In the genomic region with DNA sequence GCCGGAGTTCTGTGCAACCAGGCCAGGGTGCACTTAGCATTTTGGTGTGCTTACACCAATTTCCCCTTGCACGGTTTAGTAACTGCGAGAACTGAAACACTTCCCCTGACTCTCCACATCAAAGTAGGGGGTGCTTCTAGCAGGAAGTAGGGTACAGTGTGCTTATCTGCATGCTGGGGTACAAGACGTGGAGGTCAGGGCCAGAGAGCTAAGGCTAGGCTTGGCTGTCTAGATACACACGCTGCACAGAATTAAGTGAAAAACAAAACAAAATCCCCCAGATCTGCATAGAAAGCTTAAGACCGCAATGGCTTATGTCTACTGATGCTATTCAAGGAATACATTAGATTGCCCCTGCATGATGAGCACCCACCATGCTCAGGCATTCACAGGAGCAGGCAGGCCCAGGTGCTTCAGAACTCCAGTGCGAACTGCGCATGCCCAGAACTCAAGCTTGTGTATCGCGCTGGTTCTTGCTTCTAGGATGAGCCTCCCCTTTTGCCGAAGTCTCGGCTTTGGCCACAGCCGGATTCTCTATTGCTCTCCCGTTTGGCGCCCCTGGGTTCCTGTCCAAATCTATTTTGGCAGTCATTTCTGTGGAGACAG, we compare ENCODE assay signal across 8 mouse cellular contexts.
DNase-seq lines count a peak whose midpoint lies in the region; ATAC-seq lines count a peak whose summit lies in the region.

No protein-coding gene starts in this region.

- no peaks in the 10 kb centered on the region for H3K36me3 ChIP-seq in heart, embryonic 11.5 days (ENCODE audit: control insufficient read depth, insufficient read depth, low read length)

- peaks cover 13% of the 10 kb centered on the region; the same call in 1 of the 2 replicates for H3K4me1 ChIP-seq in heart, embryonic 11.5 days (ENCODE audit: control insufficient read depth, insufficient read depth, low read length)

- no peak overlapping the region for H3K9ac ChIP-seq in heart, embryonic 11.5 days (ENCODE audit: low read depth, low read length)

- ATAC-seq in heart, embryonic 11.5 days (replicated peaks; ENCODE audit: insufficient number of reproducible peaks, low FRiP score, low TSS enrichment) = no peak
- peak; percentile 90 to 94 for ATAC-seq in hematopoietic stem cell, adult 5-6 weeks (replicated peaks in 1 of 2; ENCODE audit: insufficient read depth in 1 of 2, low FRiP score in 2 of 2, low TSS enrichment in 1 of 2, low read depth in 1 of 2, poor library complexity in 2 of 2, severe bottlenecking in 2 of 2)

- 80% methylated on average over 15 of the region's 15 CpGs for WGBS in heart, embryonic 11.5 days (ENCODE audit: insufficient replicate concordance)

- H3K27ac ChIP-seq in heart, embryonic 11.5 days (ENCODE audit: low read depth, low read length) = no peak overlapping the region

- no peak overlapping the region for H3K4me3 ChIP-seq in heart, embryonic 11.5 days (ENCODE audit: low read depth, low read length)

- no peaks in the 10 kb centered on the region for H3K27me3 ChIP-seq in heart, embryonic 11.5 days (ENCODE audit: control insufficient read depth, insufficient read depth, low read length)

- peak; percentile 70 to 77 for DNase-seq in heart, adult 18-20 months
- peak; percentile 37 for DNase-seq in ZHBTc4 (ENCODE audit: low read depth, low spot score)
- peak; percentile 67 to 77 for DNase-seq in thymus, adult 18-20 months
- no peak for DNase-seq in cerebellum, postnatal 4 days (ENCODE audit: low spot score in 2 of 2)
- no peak for DNase-seq in kidney, postnatal 10 days
- no peak for DNase-seq in c-Kit-positive CD71-positive TER-119-positive erythroid progenitor cells, embryonic 14.5 days (ENCODE audit: low spot score)

- no peak overlapping the region for H3K4me2 ChIP-seq in heart, embryonic 11.5 days

- H3K9me3 ChIP-seq in heart, embryonic 11.5 days (replicated peaks; ENCODE audit: control insufficient read depth, low read length) = no peaks in the 10 kb centered on the region

Comparison
In these comparisons a context has a peak if more than half of its experiments do, and no peak if none do; other contexts are left out.
1. DNase-seq: peak in heart, adult 18-20 months (2 of 2), ZHBTc4 (single experiment) and thymus, adult 18-20 months (2 of 2); none in cerebellum, postnatal 4 days (0 of 2), kidney, postnatal 10 days (single experiment) and c-Kit-positive CD71-positive TER-119-positive erythroid progenitor cells, embryonic 14.5 days (single experiment).